Mouse (Mus musculus) 3T3-L1 (cell line): Measurements from ENCODE around the gene Pik3c2a.
"Not testable (repeated sequence)": the region's sequence is repeated elsewhere in the genome, so short reads cannot be mapped to it uniquely, and the experiment has no call there.

Experiments
- DNase-seq: peaks from one replicate; pipeline ENCODE4 v3.0.0-alpha.2; 2015; ENCODE audit warnings: low read depth, low spot score

Pik3c2a gene

GRCm38 (mm10) chr7:116392329-116392728 is 50.9 kb downstream of the Pik3c2a start:
- DNase-seq: no peak

- DNase-seq: not testable (repeated sequence)
These were observed 55.9 kb downstream of the Pik3c2a start for GRCm38 (mm10) chr7:116387389-116387788.

GRCm38 (mm10) chr7:116379181-116379580 is 64.1 kb downstream of the Pik3c2a start:
- peak; percentile 4 for DNase-seq

GRCm38 (mm10) chr7:116374284-116374683 is 69.0 kb downstream of the Pik3c2a start:
- no peak for DNase-seq

- peak; percentile 87 for DNase-seq
These were observed 107.0 kb downstream of the Pik3c2a start for GRCm38 (mm10) chr7:116336226-116336625.

- peak; percentile 21 for DNase-seq
These were observed 108.1 kb downstream of the Pik3c2a start for GRCm38 (mm10) chr7:116335133-116335532.

GRCm38 (mm10) chr7:116334669-116335038 is 108.6 kb downstream of the Pik3c2a start:
- DNase-seq: peak; percentile 32

GRCm38 (mm10) chr7:116333713-116334668 is 109.3 kb downstream of the Pik3c2a start, which contains the start of gene Rps13:
Rps13 (minus strand) TSS chr7:116334195.
- DNase-seq: peak; percentile 94

- DNase-seq: no peak
These were observed 112.0 kb downstream of the Pik3c2a start for GRCm38 (mm10) chr7:116331246-116331645.

GRCm38 (mm10) chr7:116329858-116330257 is 113.4 kb downstream of the Pik3c2a start:
- no peak for DNase-seq

- no peak for DNase-seq
These were observed 114.5 kb downstream of the Pik3c2a start for GRCm38 (mm10) chr7:116328777-116329176.

GRCm38 (mm10) chr7:116327901-116328300 is 115.3 kb downstream of the Pik3c2a start:
- DNase-seq: no peak

- DNase-seq: peak; percentile 56
These were observed 119.8 kb downstream of the Pik3c2a start for GRCm38 (mm10) chr7:116323331-116323964.

- no peak for DNase-seq
These were observed 133.8 kb downstream of the Pik3c2a start for GRCm38 (mm10) chr7:116309456-116309855.

- DNase-seq: no peak
These were observed 134.6 kb downstream of the Pik3c2a start for GRCm38 (mm10) chr7:116308632-116308991.

- no peak for DNase-seq
These were observed 135.2 kb downstream of the Pik3c2a start, which contains the start of gene Plekha7 for GRCm38 (mm10) chr7:116307871-116308631. Plekha7 (minus strand) TSS chr7:116308376.

GRCm38 (mm10) chr7:116307099-116307870 is 136.0 kb downstream of the Pik3c2a start:
- no peak for DNase-seq

GRCm38 (mm10) chr7:116306601-116307000 is 136.6 kb downstream of the Pik3c2a start:
- DNase-seq: no peak

GRCm38 (mm10) chr7:116301661-116302311 is 141.5 kb downstream of the Pik3c2a start:
- DNase-seq: no peak

- DNase-seq: no peak
These were observed 142.1 kb downstream of the Pik3c2a start for GRCm38 (mm10) chr7:116301144-116301543.

GRCm38 (mm10) chr7:116298851-116299250 is 144.4 kb downstream of the Pik3c2a start:
- no peak for DNase-seq
